In the genomic region with DNA sequence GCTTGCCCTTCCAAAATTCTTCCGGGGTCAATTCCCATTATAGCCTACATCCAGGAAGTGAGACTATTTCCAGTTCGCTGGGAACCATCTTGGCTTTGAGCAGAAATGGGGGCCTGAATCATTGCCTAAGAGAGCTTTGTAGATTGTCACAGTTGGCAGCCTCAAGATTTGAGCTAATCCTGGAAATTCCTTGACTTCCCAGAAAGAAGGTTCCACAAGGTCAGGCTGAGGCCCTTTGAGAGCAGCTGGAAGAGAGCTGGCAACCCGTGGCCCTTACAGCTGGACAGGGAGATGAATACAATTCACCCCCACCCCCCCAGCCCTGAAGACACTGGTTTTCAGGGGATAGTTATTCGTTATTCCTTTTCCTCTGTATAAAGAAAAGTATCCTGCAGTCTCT, we compare ENCODE assay signal across 14 mouse cellular contexts.
A peak's percentile ranks its signal among the peaks of the same experiment; 100 is the strongest.
DNase-seq lines count a peak whose midpoint lies in the region; ATAC-seq and TF ChIP-seq lines count a peak whose summit lies in the region.
"Had no signal": no experiment of that assay in that cellular context is flagged by ENCODE, and none has a peak within 500 bp of the region (broad histone marks: within the 10 kb centered on the region; RNA-seq: fewer than 3 reads in every experiment).

No protein-coding gene starts in this region.

- ATAC-seq in lung, embryonic 14.5 days (ENCODE audit: insufficient read depth) = no peak
- ATAC-seq in heart, postnatal 0 days (ENCODE audit: insufficient read depth, low read depth) = no peak

- peak; percentile 38 for DNase-seq in gastrocnemius, postnatal 25 days
- DNase-seq in gastrocnemius, postnatal 36 days = no peak
- no peak for DNase-seq in lung, embryonic 14.5 days
- no peak for DNase-seq in lung, postnatal 14 days
- DNase-seq in heart, postnatal 0 days (ENCODE audit: low spot score) = no peak
- peak; percentile 69 for DNase-seq in skeletal muscle tissue, adult 2 months (ENCODE audit: low read depth, low spot score)
- no peak for DNase-seq in adrenal gland, adult 2 months
- no peak for DNase-seq in cerebellum, adult 18-20 months
- DNase-seq: adrenal gland, postnatal 14 days; cerebellum, adult 2 months; kidney, adult 8-10 months; spleen, adult 18-20 months had no signal

- intact Hi-C loops in gastrocnemius, postnatal 36 days (cut with DNase I) = loop anchor here (10.0 kb wide), 1 partner anchor 394 kb away; no protein-coding TSS in a partner anchor

- H3K36me3 ChIP-seq in lung, embryonic 14.5 days (ENCODE audit: insufficient read depth) = no peaks in the 10 kb centered on the region
- H3K36me3 ChIP-seq in heart, postnatal 0 days (replicated peaks; ENCODE audit: control insufficient read depth, insufficient read depth, low read length) = no peaks in the 10 kb centered on the region
- H3K36me3 ChIP-seq: embryonic facial prominence, embryonic 15.5 days had no signal

- H3K4me3 ChIP-seq in lung, embryonic 14.5 days (ENCODE audit: low read depth, low read length) = no peak overlapping the region
- H3K4me3 ChIP-seq in heart, postnatal 0 days (ENCODE audit: low read depth, low read length) = no peak overlapping the region
- H3K4me3 ChIP-seq: embryonic facial prominence, embryonic 15.5 days had no signal

- no peak overlapping the region for H3K4me2 ChIP-seq in lung, embryonic 14.5 days
- H3K4me2 ChIP-seq in heart, postnatal 0 days (ENCODE audit: low read depth, low read length) = no peak overlapping the region
- H3K4me2 ChIP-seq: embryonic facial prominence, embryonic 15.5 days; liver, embryonic 11.5 days had no signal

- peak overlapping the region; percentile 88; the same call in 1 of the 2 replicates for H3K27ac ChIP-seq in lung, embryonic 14.5 days (ENCODE audit: low read depth)
- H3K27ac ChIP-seq in heart, postnatal 0 days (ENCODE audit: low read depth) = peak overlapping the region; percentile 33; the same call in 1 of the 2 replicates
- H3K27ac ChIP-seq: embryonic facial prominence, embryonic 15.5 days had no signal

- H3K9me3 ChIP-seq in lung, embryonic 14.5 days (ENCODE audit: low read depth, low read length) = no peaks in the 10 kb centered on the region
- no peaks in the 10 kb centered on the region for H3K9me3 ChIP-seq in heart, postnatal 0 days (replicated peaks; ENCODE audit: control insufficient read depth, low read length)
- H3K9me3 ChIP-seq: embryonic facial prominence, embryonic 15.5 days had no signal

- H3K9ac ChIP-seq in lung, embryonic 14.5 days = no peak overlapping the region
- no peak overlapping the region for H3K9ac ChIP-seq in heart, postnatal 0 days (replicated peaks; ENCODE audit: low read depth, low read length)
- H3K9ac ChIP-seq: embryonic facial prominence, embryonic 15.5 days had no signal

- H3K4me1 ChIP-seq in lung, embryonic 14.5 days (ENCODE audit: insufficient read depth) = peaks cover 61% of the 10 kb centered on the region
- peaks cover 56% of the 10 kb centered on the region for H3K4me1 ChIP-seq in heart, postnatal 0 days (ENCODE audit: control insufficient read depth, insufficient read depth)

- TF ChIP-seq CTCF in lung, embryonic 14.5 days (IDR thresholded peaks at IDR 0.05; ENCODE audit: low read depth) = no peak
- TF ChIP-seq CTCF in heart, postnatal 0 days (IDR thresholded peaks at IDR 0.05; ENCODE audit: low read depth) = no peak

- no peak for TF ChIP-seq EP300 in heart, postnatal 0 days (IDR thresholded peaks at IDR 0.05; ENCODE audit: low read depth)

- WGBS in lung, embryonic 14.5 days = 45% methylated on average over 4 of the region's 4 CpGs
- WGBS in heart, postnatal 0 days = 49% methylated on average over 4 of the region's 4 CpGs

- H3K27me3 ChIP-seq in lung, embryonic 14.5 days (ENCODE audit: insufficient read depth, low read length) = no peaks in the 10 kb centered on the region
- H3K27me3 ChIP-seq in heart, postnatal 0 days (ENCODE audit: control insufficient read depth, insufficient read depth, low read length) = no peaks in the 10 kb centered on the region
- H3K27me3 ChIP-seq: embryonic facial prominence, embryonic 15.5 days had no signal

Comparison
In these comparisons a context has a peak if more than half of its experiments do, and no peak if none do; other contexts are left out.
1. DNase-seq: peak in gastrocnemius, postnatal 25 days (single experiment) and skeletal muscle tissue, adult 2 months (single experiment); none in gastrocnemius, postnatal 36 days (0 of 2), lung, embryonic 14.5 days (single experiment), lung, postnatal 14 days (single experiment), heart, postnatal 0 days (single experiment), adrenal gland, adult 2 months (single experiment) and cerebellum, adult 18-20 months (0 of 2).